7 mouse cellular contexts compared by ENCODE assay signal in genomic region chr11:90170014-90170320, GRCm38 (mm10). TPM values are rescaled to one million over a fixed set of nuclear protein-coding genes. Genes with fewer than 3 reads are reported as not detected.
DNase-seq lines count a peak whose midpoint lies in the region; ATAC-seq and TF ChIP-seq lines count a peak whose summit lies in the region.

No protein-coding gene starts in this region.

- TF ChIP-seq CTCF in Patski (IDR thresholded peaks at IDR 0.05), result peak; percentile 96

- peaks cover 22% of the 10 kb centered on the region for H3K27me3 ChIP-seq in Patski
- H3K27me3 ChIP-seq in forebrain, embryonic 12.5 days, result 0 out of 2 replicates have a peak, but pooled peaks cover 5% of the 10 kb centered on the region
- no peaks in the 10 kb centered on the region for H3K27me3 ChIP-seq in hindbrain, embryonic 10.5 days (ENCODE audit: insufficient read depth, poor library complexity, severe bottlenecking)

- no peaks in the 10 kb centered on the region for H3K36me3 ChIP-seq in forebrain, embryonic 12.5 days (replicated peaks)
- no peaks in the 10 kb centered on the region for H3K36me3 ChIP-seq in hindbrain, embryonic 10.5 days

- no peak overlapping the region for H3K27ac ChIP-seq in brown adipose tissue, adult 24 weeks (replicated peaks; ENCODE audit: low read depth, low read length)
- H3K27ac ChIP-seq in forebrain, embryonic 12.5 days, result no peak overlapping the region
- H3K27ac ChIP-seq in hindbrain, embryonic 10.5 days, result no peak overlapping the region

- POLR2A ChIA-PET in Patski (lab: Charles Lee), result interaction anchor here (0.7 kb wide), 1 partner anchor 982 kb away, joined by 3 read pairs; no protein-coding TSS in a partner anchor

- DNase-seq in Patski (ENCODE audit: low read depth, low spot score), result peak; percentile 4
- peak; percentile 79 for DNase-seq in hindbrain, embryonic 10.5 days (ENCODE audit: low spot score)
- DNase-seq in layer of hippocampus, adult 9-11 months, result peak; percentile 37
- peak; percentile 72 for DNase-seq in lung, postnatal 10 days
- DNase-seq in retina, postnatal 7 days (ENCODE audit: low read depth, low spot score), result peak; percentile 59

- in situ Hi-C loops in Patski (cut with MboI; ENCODE audit: low pct_unique_long_range_greater_than_20kb), result loop anchor here (25.0 kb wide), 1 partner anchor 1083 kb away; no protein-coding TSS in a partner anchor

- H3K9ac ChIP-seq in forebrain, embryonic 12.5 days, result no peak overlapping the region

- 2% methylated on average over 7 of the region's 7 CpGs for WGBS in forebrain, embryonic 12.5 days
- 4% methylated on average over 7 of the region's 7 CpGs for WGBS in hindbrain, embryonic 10.5 days

- peak; percentile 90 for ATAC-seq in Patski
- ATAC-seq in forebrain, embryonic 12.5 days (ENCODE audit: low FRiP score), result peak; percentile 79; the same call in 1 of the 2 replicates

- H3K9me3 ChIP-seq in forebrain, embryonic 12.5 days, result no peaks in the 10 kb centered on the region
- no peaks in the 10 kb centered on the region for H3K9me3 ChIP-seq in hindbrain, embryonic 10.5 days

- CTCF ChIA-PET in Patski (lab: Charles Lee), result interaction anchor here (0.7 to 3.2 kb wide), 15 partner anchors 8 to 624 kb away, joined by 3 to 12 read pairs (median 3); no protein-coding TSS in a partner anchor

- H3K4me1 ChIP-seq in brown adipose tissue, adult 24 weeks (ENCODE audit: control insufficient read depth, insufficient read depth, insufficient read length, low read length), result no peaks in the 10 kb centered on the region
- H3K4me1 ChIP-seq in forebrain, embryonic 12.5 days, result no peaks in the 10 kb centered on the region
- H3K4me1 ChIP-seq in hindbrain, embryonic 10.5 days (replicated peaks), result no peaks in the 10 kb centered on the region

- H3K4me2 ChIP-seq in forebrain, embryonic 12.5 days, result peak overlapping the region; percentile 48

- peak overlapping the region; percentile 47 for H3K4me3 ChIP-seq in brown adipose tissue, adult 24 weeks (ENCODE audit: insufficient read depth, low read depth, low read length)
- peak overlapping the region; percentile 19; the same call in 1 of the 2 replicates for H3K4me3 ChIP-seq in forebrain, embryonic 12.5 days (replicated peaks)
- H3K4me3 ChIP-seq in hindbrain, embryonic 10.5 days, result peak overlapping the region; percentile 26

RNA-seq across cellular contexts. Expression of gene Gm45716, which starts 17.5 kb away (rescaled TPM):
- 0.59 TPM for polyA plus RNA-seq in Patski (2021)
- polyA plus RNA-seq in brown adipose tissue, adult 24 weeks (2012; ENCODE audit: insufficient read depth, insufficient read length, missing spikeins), result 35.7 and 36.5 TPM in 2 replicates
- polyA plus RNA-seq in forebrain, embryonic 12.5 days (2016; fragmentation: Nextera tagmentation; extraction: Ambion mirVana), result 18.4 and 20.0 TPM in 2 replicates
- 15.6 and 19.0 TPM in 2 replicates for polyA plus RNA-seq in hindbrain, embryonic 10.5 days (2016; fragmentation: Nextera tagmentation; extraction: Ambion mirVana)

Comparison
In these comparisons a context has a peak if more than half of its experiments do, and no peak if none do; other contexts are left out.
1. DNase-seq: peak in every context shown above with its lines; median percentile 79 in hindbrain, embryonic 10.5 days; 72 in lung, postnatal 10 days; 59 in retina, postnatal 7 days; 37 in layer of hippocampus, adult 9-11 months; 4 in Patski.
2. RNA of gene Gm45716, which starts 17.5 kb away (polyA plus RNA-seq): 35.7 to 36.5 TPM in brown adipose tissue, adult 24 weeks, 15.6 to 19.0 TPM in hindbrain, embryonic 10.5 days and 18.4 to 20.0 TPM in forebrain, embryonic 12.5 days; 0.59 TPM in Patski (single experiment); every median in the first group is over 10 times any median in the second.
3. Peak in every context shown above with its lines, with median percentiles within 50 percentile points of each other: H3K4me3 ChIP-seq.